Mouse (Mus musculus) G1E (cell line): ENCODE results near the gene Spi1.

Experiments
- GATA1 ChIP-seq: IDR thresholded peaks from 2 replicates; pipeline ENCODE4 v1.6.1; 2012; ENCODE audit warnings: borderline replicate concordance, low read length, inconsistent platforms, mixed read lengths
- POLR2AphosphoS5 ChIP-seq: IDR thresholded peaks from 2 replicates; pipeline ENCODE4 v1.6.1; 2012; ENCODE audit warnings: low read depth, low read length, inconsistent platforms; ENCODE audit not compliant: insufficient replicate concordance

- TF ChIP-seq POLR2AphosphoS5 = no peak
- no peak for TF ChIP-seq GATA1
Measured at GRCm38 (mm10) chr2:91058435-91058834, 23.8 kb upstream of the Spi1 start.
